Mouse (Mus musculus) ES-CJ7 (cell line): ENCODE results near the gene Hsd17b12.

Experiments used
- DNase-seq: peaks from one replicate; pipeline ENCODE4 v3.0.0; 2011; ENCODE audit warnings: low read depth, low spot score

Hsd17b12 gene

GRCm38 (mm10) chr2:94010335-94011291 is 147.2 kb downstream of the Hsd17b12 start, which contains the start of gene Alkbh3:
Gene Alkbh3, minus strand, starts transcription at chr2:94010807.
- DNase-seq, result peak; percentile 96

GRCm38 (mm10) chr2:94002331-94002730 is 155.4 kb downstream of the Hsd17b12 start:
- peak; percentile 87 for DNase-seq

GRCm38 (mm10) chr2:94001918-94002317 is 155.8 kb downstream of the Hsd17b12 start:
- DNase-seq, result no peak

GRCm38 (mm10) chr2:94001411-94001810 is 156.4 kb downstream of the Hsd17b12 start:
- DNase-seq, result peak; percentile 48

GRCm38 (mm10) chr2:93996254-93996653 is 161.5 kb downstream of the Hsd17b12 start, which contains the start of gene Gm27027:
Gene Gm27027, minus strand, starts transcription at chr2:93996354.
- DNase-seq, result no peak

- no peak for DNase-seq
These were observed 165.0 kb downstream of the Hsd17b12 start for GRCm38 (mm10) chr2:93992810-93993209.

- DNase-seq, result no peak
These were observed 165.5 kb downstream of the Hsd17b12 start for GRCm38 (mm10) chr2:93992259-93992658.

GRCm38 (mm10) chr2:93991336-93991735 is 166.4 kb downstream of the Hsd17b12 start:
- DNase-seq, result no peak

GRCm38 (mm10) chr2:93988440-93988839 is 169.3 kb downstream of the Hsd17b12 start:
- DNase-seq, result no peak
